Mouse (Mus musculus): ENCODE results near the gene Tpd52l2.

- TF ChIP-seq CTCF (IDR thresholded peaks at IDR 0.05; ENCODE audit: low read depth, low read length) (no peak), POLR2A (IDR thresholded peaks at IDR 0.05; ENCODE audit: extremely low read depth, insufficient read depth, low read length) (no peak)
Observed at GRCm38 (mm10) chr2:181550233-181550632, 53.3 kb downstream of the Tpd52l2 start.

All from liver, adult 2 months (tissue).